Mouse (Mus musculus): ENCODE measurements around the gene Hist2h2ac. TPM values are rescaled to one million over a fixed set of nuclear protein-coding genes. Genes with fewer than 3 reads are reported as not detected.
"Not testable (repeated sequence)": the region's sequence is repeated elsewhere in the genome, so short reads cannot be mapped to it uniquely, and the experiment has no call there.

Gene Hist2h2ac
- polyA plus RNA-seq (2011; ENCODE audit: insufficient read depth, insufficient read length, low read depth, missing spikeins): 2.5 and 4.3 TPM in 2 replicates

- H3K4me1 ChIP-seq (ENCODE audit: control insufficient read depth, insufficient read depth, low read length): no peaks in the 10 kb centered on the region
- peak within 1 kb of the TSS; percentile 97 for H3K9ac ChIP-seq (ENCODE audit: low read depth, poor library complexity, severe bottlenecking)
- H3K4me3 ChIP-seq (ENCODE audit: low read depth, low read length): peak within 1 kb of the TSS; percentile 89
- TF ChIP-seq EP300 (IDR thresholded peaks at IDR 0.05; ENCODE audit: insufficient read depth, low read depth, low read length) (0 out of 2 replicates have a peak, but pooled peaks have one; percentile 15), POLR2A (IDR thresholded peaks at IDR 0.05; ENCODE audit: insufficient read depth, low read length) (peak; percentile 84), CTCF (IDR thresholded peaks at IDR 0.05; ENCODE audit: low read depth, low read length) (no peak)
- no peaks in the 10 kb centered on the region for H3K9me3 ChIP-seq (replicated peaks; ENCODE audit: control insufficient read depth, insufficient read depth, low read length, poor library complexity, severe bottlenecking)
- H3K27ac ChIP-seq (ENCODE audit: insufficient read depth, low read length): peak within 1 kb of the TSS; percentile 98
- no peaks in the 10 kb centered on the region for H3K36me3 ChIP-seq (ENCODE audit: control insufficient read depth, insufficient read depth, low read length, poor library complexity, severe bottlenecking)
- H3K27me3 ChIP-seq (ENCODE audit: control insufficient read depth, insufficient read depth, low read length, poor library complexity, severe bottlenecking): no peaks in the 10 kb centered on the region
Observed at GRCm38 (mm10) chr3:96220765-96221639, at the start of gene Hist2h2ac, which contains the start of gene Hist2h2be. TSS of gene Hist2h2ac (minus strand) at chr3:96220880. TSS of gene Hist2h2be (plus strand) at chr3:96221119.

GRCm38 (mm10) chr3:96269511-96270474 is 49.1 kb upstream of the Hist2h2ac start, which contains the start of gene Hist2h2bb:
TSS of gene Hist2h2bb (plus strand) at chr3:96269752.
- Histone ChIP-seq H3K36me3 (ENCODE audit: control insufficient read depth, insufficient read depth, low read length, poor library complexity, severe bottlenecking) (no peaks in the 10 kb centered on the region), H3K4me1 (ENCODE audit: control insufficient read depth, insufficient read depth, low read length) (no peaks in the 10 kb centered on the region), H3K9ac (ENCODE audit: low read depth, poor library complexity, severe bottlenecking) (peak within 1 kb of the TSS; percentile 98), H3K27ac (ENCODE audit: insufficient read depth, low read length) (peak within 1 kb of the TSS; percentile 100), H3K27me3 (ENCODE audit: control insufficient read depth, insufficient read depth, low read length, poor library complexity, severe bottlenecking) (no peaks in the 10 kb centered on the region), H3K4me3 (ENCODE audit: low read depth, low read length) (peak within 1 kb of the TSS; percentile 96), H3K9me3 (replicated peaks; ENCODE audit: control insufficient read depth, insufficient read depth, low read length, poor library complexity, severe bottlenecking) (no peaks in the 10 kb centered on the region)
- TF ChIP-seq EP300 (IDR thresholded peaks at IDR 0.05; ENCODE audit: insufficient read depth, low read depth, low read length): 0 out of 2 replicates have a peak, but pooled peaks have one; percentile 17
- TF ChIP-seq CTCF (IDR thresholded peaks at IDR 0.05; ENCODE audit: low read depth, low read length): no peak
- peak; percentile 100 for TF ChIP-seq POLR2A (IDR thresholded peaks at IDR 0.05; ENCODE audit: insufficient read depth, low read length)

GRCm38 (mm10) chr3:96268776-96269378 is 48.2 kb upstream of the Hist2h2ac start:
- peak overlapping the region; percentile 100 for H3K27ac ChIP-seq (ENCODE audit: insufficient read depth, low read length)
- H3K27me3 ChIP-seq (ENCODE audit: control insufficient read depth, insufficient read depth, low read length, poor library complexity, severe bottlenecking); H3K4me1 ChIP-seq (ENCODE audit: control insufficient read depth, insufficient read depth, low read length); H3K9me3 ChIP-seq (replicated peaks; ENCODE audit: control insufficient read depth, insufficient read depth, low read length, poor library complexity, severe bottlenecking); H3K36me3 ChIP-seq (ENCODE audit: control insufficient read depth, insufficient read depth, low read length, poor library complexity, severe bottlenecking): not testable (repeated sequence)
- peak overlapping the region; percentile 98 for H3K9ac ChIP-seq (ENCODE audit: low read depth, poor library complexity, severe bottlenecking)
- TF ChIP-seq POLR2A (IDR thresholded peaks at IDR 0.05; ENCODE audit: insufficient read depth, low read length): peak; percentile 74
- peak overlapping the region; percentile 96 for H3K4me3 ChIP-seq (ENCODE audit: low read depth, low read length)

GRCm38 (mm10) chr3:96268051-96268775 is 47.5 kb upstream of the Hist2h2ac start, which contains the start of gene Hist2h3b:
TSS of gene Hist2h3b (plus strand) at chr3:96268654.
- TF ChIP-seq POLR2A (IDR thresholded peaks at IDR 0.05; ENCODE audit: insufficient read depth, low read length) (peak; percentile 78), CTCF (IDR thresholded peaks at IDR 0.05; ENCODE audit: low read depth, low read length) (no peak)
- H3K27ac ChIP-seq (ENCODE audit: insufficient read depth, low read length): peak within 1 kb of the TSS; percentile 100
- no peaks in the 10 kb centered on the region for H3K27me3 ChIP-seq (ENCODE audit: control insufficient read depth, insufficient read depth, low read length, poor library complexity, severe bottlenecking)
- H3K36me3 ChIP-seq (ENCODE audit: control insufficient read depth, insufficient read depth, low read length, poor library complexity, severe bottlenecking): no peaks in the 10 kb centered on the region
- peak within 1 kb of the TSS; percentile 98 for H3K9ac ChIP-seq (ENCODE audit: low read depth, poor library complexity, severe bottlenecking)
- H3K4me3 ChIP-seq (ENCODE audit: low read depth, low read length): peak within 1 kb of the TSS; percentile 96
- no peaks in the 10 kb centered on the region for H3K4me1 ChIP-seq (ENCODE audit: control insufficient read depth, insufficient read depth, low read length)
- H3K9me3 ChIP-seq (replicated peaks; ENCODE audit: control insufficient read depth, insufficient read depth, low read length, poor library complexity, severe bottlenecking): no peaks in the 10 kb centered on the region

DNA sequence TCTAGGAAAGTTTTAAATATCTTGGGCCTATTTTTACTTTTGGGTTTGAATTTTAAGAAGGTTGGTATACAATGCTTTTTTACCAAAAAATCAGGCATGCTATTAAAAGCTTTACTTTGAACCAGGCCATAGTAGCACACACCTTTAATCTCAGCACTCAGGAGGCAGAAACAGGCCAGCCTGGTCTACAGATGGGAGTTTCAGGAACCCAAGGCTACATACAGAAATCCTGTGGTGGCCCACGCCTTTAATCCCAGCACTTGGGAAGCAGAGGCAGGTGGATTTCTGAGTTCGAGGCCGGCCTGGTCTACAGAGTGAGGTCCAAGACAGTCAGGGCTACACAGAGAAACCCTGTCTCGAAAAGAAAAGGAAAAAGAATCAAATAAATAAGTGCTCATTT is 46.9 kb upstream of the Hist2h2ac start:
- H3K27me3 ChIP-seq (ENCODE audit: control insufficient read depth, insufficient read depth, low read length, poor library complexity, severe bottlenecking): no peaks in the 10 kb centered on the region
- peak overlapping the region; percentile 98 for H3K27ac ChIP-seq (ENCODE audit: insufficient read depth, low read length)
- peak overlapping the region; percentile 85 for H3K9ac ChIP-seq (ENCODE audit: low read depth, poor library complexity, severe bottlenecking)
- TF ChIP-seq POLR2A (IDR thresholded peaks at IDR 0.05; ENCODE audit: insufficient read depth, low read length) (no peak), CTCF (IDR thresholded peaks at IDR 0.05; ENCODE audit: low read depth, low read length) (no peak), EP300 (IDR thresholded peaks at IDR 0.05; ENCODE audit: insufficient read depth, low read depth, low read length) (no peak)
- no peaks in the 10 kb centered on the region for H3K36me3 ChIP-seq (ENCODE audit: control insufficient read depth, insufficient read depth, low read length, poor library complexity, severe bottlenecking)
- no peaks in the 10 kb centered on the region for H3K9me3 ChIP-seq (replicated peaks; ENCODE audit: control insufficient read depth, insufficient read depth, low read length, poor library complexity, severe bottlenecking)
- no peak overlapping the region for H3K4me3 ChIP-seq (ENCODE audit: low read depth, low read length)
- H3K4me1 ChIP-seq (ENCODE audit: control insufficient read depth, insufficient read depth, low read length): no peaks in the 10 kb centered on the region

Measured in ES-Bruce4 (cell line).